Mouse (Mus musculus): ENCODE measurements around the gene Klhdc4. TPM values are rescaled to one million over a fixed set of nuclear protein-coding genes. Genes with fewer than 3 reads are reported as not detected.

The Klhdc4 gene
- total and polyA plus RNA-seq, 2 experiments from 2014 or later = 25.2 to 34.5 TPM

DNA sequence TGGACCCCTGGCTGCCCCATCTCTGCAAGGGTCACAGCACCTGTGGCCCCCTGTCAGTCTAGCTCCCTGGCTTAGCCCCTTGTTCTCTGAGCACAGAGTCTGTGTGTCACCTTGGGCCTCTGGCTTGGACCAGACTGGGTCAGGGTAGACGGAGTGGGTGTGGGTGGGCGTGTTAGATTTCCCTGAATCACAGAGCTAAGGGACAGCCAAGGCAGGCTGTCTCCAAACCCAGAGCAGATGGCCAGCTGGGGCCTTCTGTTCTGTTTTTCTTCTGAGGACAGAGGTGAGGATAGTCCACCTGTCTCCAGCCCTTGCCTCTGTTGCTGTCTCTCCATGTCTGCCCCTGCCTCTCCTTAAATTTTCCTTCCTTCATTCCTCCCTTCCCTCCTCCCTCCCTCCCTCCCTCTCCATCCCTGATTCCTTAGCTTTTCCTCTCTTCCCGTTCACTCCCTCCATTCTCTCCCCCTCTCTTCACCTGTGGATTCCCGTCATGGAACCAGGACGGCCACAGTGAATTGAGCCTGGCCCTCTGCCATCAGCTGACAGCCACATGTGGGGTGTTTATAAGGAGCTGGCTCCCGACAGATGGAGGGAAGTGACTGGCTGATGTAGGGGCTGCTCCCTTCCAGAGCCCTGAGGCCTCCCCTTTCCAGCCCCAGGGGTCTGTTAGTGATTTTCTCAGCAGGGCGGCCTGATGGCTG, 66.2 kb downstream of the Klhdc4 start:
- ATAC-seq (no peak), DNase-seq (ENCODE audit: low spot score) (peak; percentile 42)

DNA sequence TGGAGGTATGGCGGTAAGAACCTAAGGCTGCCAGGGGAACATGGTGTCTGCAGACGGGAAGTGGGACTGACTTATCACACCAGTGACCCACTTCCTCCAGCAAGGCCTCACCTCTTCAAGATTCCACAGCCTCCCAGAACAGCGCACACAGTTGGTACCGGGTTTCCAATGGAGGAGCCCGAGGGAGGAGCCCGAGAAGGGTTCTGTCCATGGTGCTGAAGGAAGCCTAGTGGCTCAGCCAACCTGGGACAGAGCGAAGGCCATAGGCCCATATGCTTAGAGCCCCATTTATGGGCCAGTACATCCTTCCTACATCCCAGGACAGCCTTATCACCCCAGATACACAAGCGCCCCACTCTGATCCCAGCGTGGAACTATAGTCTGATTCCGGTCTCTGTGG, 67.9 kb downstream of the Klhdc4 start:
- ATAC-seq (no peak), DNase-seq (ENCODE audit: low spot score) (peak; percentile 42)
- H3K36me3 ChIP-seq (ENCODE audit: insufficient read depth, low read length) = no peaks in the 10 kb centered on the region
- no peaks in the 10 kb centered on the region for H3K27me3 ChIP-seq (ENCODE audit: insufficient read depth, low read length)
- no peak overlapping the region for H3K27ac ChIP-seq
- whole genome bisulfite sequencing = 42% methylated on average over 10 of the region's 10 CpGs
- 0 out of 2 replicates have a peak, but pooled peaks cover 3% of the 10 kb centered on the region for H3K4me1 ChIP-seq (ENCODE audit: insufficient read depth, low read length)
- TF ChIP-seq CTCF (IDR thresholded peaks at IDR 0.05; ENCODE audit: low read depth) = no peak
- no peak overlapping the region for H3K4me2 ChIP-seq (ENCODE audit: low read depth, low read length)
- no peak overlapping the region for H3K4me3 ChIP-seq (ENCODE audit: low read length)
- no peaks in the 10 kb centered on the region for H3K9me3 ChIP-seq (ENCODE audit: low read length)
- no peak overlapping the region for H3K9ac ChIP-seq (replicated peaks; ENCODE audit: low read length)

More for the DNA sequence above, 66.2 kb downstream of the Klhdc4 start:
- Histone ChIP-seq H3K4me2 (ENCODE audit: low read depth, low read length) (no peak overlapping the region), H3K27ac (no peak overlapping the region), H3K4me3 (ENCODE audit: low read length) (no peak overlapping the region), H3K9me3 (ENCODE audit: low read length) (no peaks in the 10 kb centered on the region), H3K4me1 (ENCODE audit: insufficient read depth, low read length) (0 out of 2 replicates have a peak, but pooled peaks cover 3% of the 10 kb centered on the region), H3K9ac (replicated peaks; ENCODE audit: low read length) (no peak overlapping the region), H3K36me3 (ENCODE audit: insufficient read depth, low read length) (no peaks in the 10 kb centered on the region), H3K27me3 (ENCODE audit: insufficient read depth, low read length) (no peaks in the 10 kb centered on the region)
- no peak for TF ChIP-seq CTCF (IDR thresholded peaks at IDR 0.05; ENCODE audit: low read depth)
- WGBS = 36% methylated on average over 7 of the region's 7 CpGs

DNA sequence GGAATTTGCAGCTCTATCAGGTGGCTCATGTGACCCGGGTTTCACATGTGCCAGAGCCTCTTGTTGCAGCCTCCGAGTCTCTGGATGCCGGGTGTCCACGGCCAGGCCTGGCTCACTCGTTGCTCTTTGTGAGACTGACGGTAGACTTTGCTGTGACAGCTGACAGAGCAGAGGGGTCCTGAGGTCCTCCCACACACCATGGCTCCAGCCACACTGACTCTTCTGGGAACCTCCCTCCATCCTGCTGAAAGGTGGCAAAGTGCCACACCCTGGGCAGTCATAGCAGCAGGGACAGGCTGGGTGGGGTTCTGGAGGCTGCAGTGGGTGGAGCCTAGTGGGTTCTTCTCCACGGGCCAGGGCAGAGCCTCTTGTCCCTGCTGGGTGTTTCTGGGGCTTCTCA, 68.9 kb downstream of the Klhdc4 start:
- DNase-seq (ENCODE audit: low spot score) (no peak), ATAC-seq (no peak)
- Histone ChIP-seq H3K4me1 (ENCODE audit: insufficient read depth, low read length) (0 out of 2 replicates have a peak, but pooled peaks cover 3% of the 10 kb centered on the region), H3K27me3 (ENCODE audit: insufficient read depth, low read length) (no peaks in the 10 kb centered on the region), H3K4me2 (ENCODE audit: low read depth, low read length) (no peak overlapping the region), H3K9ac (replicated peaks; ENCODE audit: low read length) (no peak overlapping the region), H3K27ac (no peak overlapping the region), H3K4me3 (ENCODE audit: low read length) (no peak overlapping the region), H3K9me3 (ENCODE audit: low read length) (no peaks in the 10 kb centered on the region), H3K36me3 (ENCODE audit: insufficient read depth, low read length) (no peaks in the 10 kb centered on the region)
- TF ChIP-seq CTCF (IDR thresholded peaks at IDR 0.05; ENCODE audit: low read depth) = no peak
- 62% methylated on average over 7 of the region's 7 CpGs for WGBS

DNA sequence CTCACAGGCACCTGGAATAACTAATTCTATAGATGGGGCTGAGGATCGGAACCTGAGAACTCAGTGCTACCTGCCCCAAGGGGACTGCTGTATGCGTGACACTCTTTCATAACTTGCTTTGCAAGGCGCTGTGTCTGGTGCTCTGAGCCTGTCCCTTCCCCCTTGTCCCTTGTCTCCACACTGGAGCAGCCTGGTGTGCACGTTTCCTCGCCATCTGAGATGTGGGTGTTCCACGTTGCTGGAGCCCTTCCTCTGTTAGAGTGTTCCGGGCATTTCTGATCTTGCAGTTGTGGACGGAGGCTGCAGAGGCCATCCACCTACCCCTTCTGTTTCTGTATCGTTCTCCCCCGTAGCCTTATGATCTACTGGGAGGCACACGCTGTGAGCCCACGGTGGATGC, 70.9 kb downstream of the Klhdc4 start:
- H3K27ac ChIP-seq = no peak overlapping the region
- no peak overlapping the region for H3K9ac ChIP-seq (replicated peaks; ENCODE audit: low read length)
- no peak overlapping the region for H3K4me2 ChIP-seq (ENCODE audit: low read depth, low read length)
- no peaks in the 10 kb centered on the region for H3K9me3 ChIP-seq (ENCODE audit: low read length)
- no peaks in the 10 kb centered on the region for H3K36me3 ChIP-seq (ENCODE audit: insufficient read depth, low read length)
- DNase-seq (ENCODE audit: low spot score) (no peak), ATAC-seq (no peak)
- H3K4me1 ChIP-seq (ENCODE audit: insufficient read depth, low read length) = 0 out of 2 replicates have a peak, but pooled peaks cover 3% of the 10 kb centered on the region
- no peak for TF ChIP-seq CTCF (IDR thresholded peaks at IDR 0.05; ENCODE audit: low read depth)
- WGBS = 77% methylated on average over 12 of the region's 12 CpGs
- H3K4me3 ChIP-seq (ENCODE audit: low read length) = no peak overlapping the region
- no peaks in the 10 kb centered on the region for H3K27me3 ChIP-seq (ENCODE audit: insufficient read depth, low read length)

DNA sequence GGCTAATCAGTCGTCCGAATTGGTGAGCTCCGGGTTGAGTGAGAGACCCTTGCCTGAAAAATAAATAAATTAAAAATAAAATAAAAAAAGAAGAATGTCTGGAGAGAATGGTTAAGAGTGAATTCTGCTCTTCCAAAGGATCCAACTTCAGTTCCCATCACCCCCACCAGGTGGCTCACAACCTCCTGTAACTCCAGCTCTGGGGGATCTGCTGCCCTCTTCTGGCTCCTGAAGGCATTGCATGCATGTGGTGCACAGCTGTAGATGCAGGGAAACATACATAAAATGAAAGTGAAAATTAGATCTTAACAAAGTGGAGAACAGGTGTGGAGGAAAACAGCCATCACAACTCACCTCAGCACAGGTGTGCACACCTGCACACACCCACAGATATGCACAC, 78.0 kb downstream of the Klhdc4 start:
- Histone ChIP-seq H3K4me3 (ENCODE audit: low read length) (no peak overlapping the region), H3K27me3 (ENCODE audit: insufficient read depth, low read length) (no peaks in the 10 kb centered on the region), H3K9ac (replicated peaks; ENCODE audit: low read length) (no peak overlapping the region), H3K4me2 (ENCODE audit: low read depth, low read length) (no peak overlapping the region), H3K9me3 (ENCODE audit: low read length) (no peaks in the 10 kb centered on the region), H3K27ac (no peak overlapping the region), H3K4me1 (ENCODE audit: insufficient read depth, low read length) (no peaks in the 10 kb centered on the region), H3K36me3 (ENCODE audit: insufficient read depth, low read length) (no peaks in the 10 kb centered on the region)
- no peak; the same call in 1 of the 2 replicates for ATAC-seq
- 23% methylated on average over 3 of the region's 3 CpGs for WGBS
- TF ChIP-seq CTCF (IDR thresholded peaks at IDR 0.05; ENCODE audit: low read depth) = peak; percentile 98
- DNase-seq (ENCODE audit: low spot score) = peak; percentile 88

DNA sequence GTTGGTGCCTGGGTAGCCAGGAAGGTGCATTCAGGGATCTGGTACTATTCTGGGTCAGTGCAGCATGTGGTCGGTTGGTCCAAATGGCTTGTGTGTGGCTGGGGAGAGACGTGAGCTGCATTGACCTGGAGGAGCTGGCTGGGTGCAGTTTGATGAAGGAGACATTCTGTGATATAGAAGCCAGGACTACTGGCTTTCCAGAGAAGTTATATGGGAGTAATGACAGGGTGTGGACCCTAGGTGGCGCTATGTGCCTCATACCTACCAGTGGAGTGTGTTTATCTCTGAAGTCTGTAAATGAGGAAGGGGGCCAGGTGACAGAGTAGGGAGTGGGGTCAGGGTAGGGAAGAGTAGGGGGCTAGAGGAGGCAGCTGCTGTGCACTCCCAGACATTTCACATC, 78.9 kb downstream of the Klhdc4 start:
- no peaks in the 10 kb centered on the region for H3K9me3 ChIP-seq (ENCODE audit: low read length)
- no peak overlapping the region for H3K9ac ChIP-seq (replicated peaks; ENCODE audit: low read length)
- no peaks in the 10 kb centered on the region for H3K4me1 ChIP-seq (ENCODE audit: insufficient read depth, low read length)
- H3K4me2 ChIP-seq (ENCODE audit: low read depth, low read length) = no peak overlapping the region
- H3K27ac ChIP-seq = no peak overlapping the region
- WGBS = 35% methylated on average over 3 of the region's 3 CpGs
- H3K4me3 ChIP-seq (ENCODE audit: low read length) = no peak overlapping the region
- H3K27me3 ChIP-seq (ENCODE audit: insufficient read depth, low read length) = no peaks in the 10 kb centered on the region
- DNase-seq (ENCODE audit: low spot score) (no peak), ATAC-seq (no peak)
- no peaks in the 10 kb centered on the region for H3K36me3 ChIP-seq (ENCODE audit: insufficient read depth, low read length)
- peak; percentile 39 for TF ChIP-seq CTCF (IDR thresholded peaks at IDR 0.05; ENCODE audit: low read depth)

DNA sequence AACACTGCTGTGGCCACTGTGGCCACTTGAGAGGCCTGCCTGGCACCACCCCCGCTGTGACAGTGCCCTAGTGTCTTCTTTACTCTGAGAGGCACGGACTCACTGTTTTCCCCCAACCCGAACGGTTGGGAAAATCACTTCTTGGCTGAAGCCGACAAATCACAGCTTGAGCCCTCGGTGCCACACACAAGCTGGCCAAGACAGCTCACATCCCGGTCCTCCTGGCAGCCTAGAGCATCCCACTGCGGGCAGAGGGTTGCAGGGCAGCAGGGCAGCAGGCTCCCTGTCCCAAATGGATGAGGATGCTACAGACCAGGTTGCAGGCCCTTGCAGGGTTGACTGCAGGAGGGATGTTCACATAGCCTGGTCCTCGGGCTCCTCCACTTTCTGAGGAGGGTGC, 79.9 kb downstream of the Klhdc4 start:
- no peak overlapping the region for H3K27ac ChIP-seq
- WGBS = 53% methylated on average over 9 of the region's 9 CpGs
- peak; percentile 36 for DNase-seq (ENCODE audit: low spot score)

More for the DNA sequence above, 79.9 kb downstream of the Klhdc4 start:
- H3K27me3 ChIP-seq (ENCODE audit: insufficient read depth, low read length) = no peaks in the 10 kb centered on the region
- no peaks in the 10 kb centered on the region for H3K4me1 ChIP-seq (ENCODE audit: insufficient read depth, low read length)
- no peak for TF ChIP-seq CTCF (IDR thresholded peaks at IDR 0.05; ENCODE audit: low read depth)
- H3K36me3 ChIP-seq (ENCODE audit: insufficient read depth, low read length) = no peaks in the 10 kb centered on the region
- no peak overlapping the region for H3K4me2 ChIP-seq (ENCODE audit: low read depth, low read length)
- H3K9me3 ChIP-seq (ENCODE audit: low read length) = no peaks in the 10 kb centered on the region
- no peak overlapping the region for H3K9ac ChIP-seq (replicated peaks; ENCODE audit: low read length)
- H3K4me3 ChIP-seq (ENCODE audit: low read length) = no peak overlapping the region
- no peak for ATAC-seq

Other genes starting within 250 kb of the Klhdc4 start
- 274 and 288 TPM in 2 replicates for gene Map1lc3b, start 239.2 kb downstream of the Klhdc4 start, total RNA-seq (2014; rRNA removed)
- 346 and 360 TPM in 2 replicates for gene Map1lc3b, start 239.2 kb downstream of the Klhdc4 start, polyA plus RNA-seq (2015; fragmentation: Nextera tagmentation; extraction: Ambion mirVana)
- gene Zcchc14, start 176.7 kb downstream of the Klhdc4 start, total RNA-seq (2014; rRNA removed) = 66.4 and 66.5 TPM in 2 replicates
- gene Zcchc14, start 176.7 kb downstream of the Klhdc4 start, polyA plus RNA-seq (2015; fragmentation: Nextera tagmentation; extraction: Ambion mirVana) = 13.9 and 14.3 TPM in 2 replicates
- gene Jph3, start 99.9 kb downstream of the Klhdc4 start, total RNA-seq (2014; rRNA removed) = 66.0 and 75.2 TPM in 2 replicates
- gene Jph3, start 99.9 kb downstream of the Klhdc4 start, polyA plus RNA-seq (2015; fragmentation: Nextera tagmentation; extraction: Ambion mirVana) = 98.3 and 102 TPM in 2 replicates
- 148 and 163 TPM in 2 replicates for gene Slc7a5, start 78.1 kb upstream of the Klhdc4 start, total RNA-seq (2014; rRNA removed)
- 60.1 and 72.1 TPM in 2 replicates for gene Slc7a5, start 78.1 kb upstream of the Klhdc4 start, polyA plus RNA-seq (2015; fragmentation: Nextera tagmentation; extraction: Ambion mirVana)
- gene Car5a, start 115.3 kb upstream of the Klhdc4 start, total RNA-seq (2014; rRNA removed) = 0.42 TPM in 1 of 2 replicates, not detected in the other
- 0.23 and 0.50 TPM in 2 replicates for gene Car5a, start 115.3 kb upstream of the Klhdc4 start, polyA plus RNA-seq (2015; fragmentation: Nextera tagmentation; extraction: Ambion mirVana)
- gene Banp, start 120.2 kb upstream of the Klhdc4 start, total RNA-seq (2014; rRNA removed) = 59.7 and 62.5 TPM in 2 replicates
- gene Banp, start 120.2 kb upstream of the Klhdc4 start, polyA plus RNA-seq (2015; fragmentation: Nextera tagmentation; extraction: Ambion mirVana) = 22.5 and 22.8 TPM in 2 replicates

Measured in hindbrain, postnatal 0 days (tissue).